Mouse (Mus musculus) heart, adult 2 months (tissue): ENCODE data around the gene Akna. TPM values are rescaled to one million over a fixed set of nuclear protein-coding genes. Genes with fewer than 3 reads are reported as not detected.

Source experiments
- DNase-seq, 2 experiments: peaks; one replicate each; pipeline ENCODE4 v3.0.0; 2021
- H3K27ac ChIP-seq: fragments of 200-600 bp; 2 replicates; pipeline ENCODE4 v1.8.1; 2022
- H3K27me3 ChIP-seq: fragments of 200-500 bp; 2 replicates; pipeline ENCODE4 v1.6.1; 2012; ENCODE audit warnings: mild to moderate bottlenecking, low read length, inconsistent platforms, mixed read lengths; ENCODE audit not compliant: control insufficient read depth, insufficient read depth
- H3K36me3 ChIP-seq: fragments of 200-500 bp; 2 replicates; pipeline ENCODE4 v1.6.1; 2012; ENCODE audit warnings: low read length, inconsistent platforms; ENCODE audit not compliant: control insufficient read depth, insufficient read depth
- H3K4me1 ChIP-seq: fragments of 200-500 bp; 2 replicates; pipeline ENCODE4 v1.6.1; 2011; ENCODE audit warnings: low read length; ENCODE audit not compliant: control insufficient read depth, insufficient read depth
- H3K4me3 ChIP-seq: fragments of 200-600 bp; 2 replicates; pipeline ENCODE4 v1.8.1; 2022
- H3K79me2 ChIP-seq: fragments of 200-500 bp; replicated peaks from 2 replicates; pipeline ENCODE4 v1.6.1; 2012; ENCODE audit warnings: mild to moderate bottlenecking, inconsistent platforms, low read length, moderate library complexity, mixed read lengths; ENCODE audit not compliant: control insufficient read depth, insufficient read depth
- H3K9ac ChIP-seq: fragments of 200-500 bp; 2 replicates; pipeline ENCODE4 v1.6.1; 2012; ENCODE audit warnings: low read depth, mild to moderate bottlenecking, control low read depth, inconsistent platforms, low read length, mixed read lengths
- CTCF ChIP-seq: fragments of 200-600 bp; IDR thresholded peaks from 2 replicates; pipeline ENCODE4 v1.8.1; 2022; ENCODE audit warnings: antibody characterized with exemption, mild to moderate bottlenecking, moderate library complexity
- EP300 ChIP-seq: fragments of 200-500 bp; IDR thresholded peaks from 2 replicates; pipeline ENCODE4 v1.6.1; 2011; ENCODE audit warnings: low read depth, low read length, control low read depth; ENCODE audit not compliant: insufficient read depth
- POLR2A ChIP-seq: fragments of 200-500 bp; IDR thresholded peaks from 2 replicates; pipeline ENCODE4 v1.6.1; 2011; ENCODE audit warnings: mild to moderate bottlenecking, low read depth, low read length, control low read depth; ENCODE audit not compliant: insufficient read depth
- WGBS: fragments of 180-500 bp; shearing (Covaris S2); methylation state at CpG from one replicate; pipeline ENCODE4 v1.1.7; 2018; 5-methylcytosine and 5-hydroxymethylcytosine counted together
- intact Hi-C: fragments of 180-260 bp; cut with DNase I; formaldehyde crosslinking; loops from one replicate; pipeline ENCODE4 v1.15.1; 2025
- polyA plus RNA-seq: library from polyadenylated mRNA; depleted of rRNA; stranded (reverse); fragments of >200 nt; gene quantifications from 2 replicates; pipeline ENCODE4 v1.2.3, GENCODE M21; 2012
- total RNA-seq, 2 experiments: library from RNA; stranded (reverse); gene quantifications; 2 replicates each; pipeline ENCODE4 v1.2.3; 2021

Gene Akna
- total and polyA plus RNA-seq, 3 experiments: 3.5 to 4.8 (median 3.9) TPM

GRCm38 (mm10) chr4:63402558-63402957, 596 bp downstream of the Akna start:
- no peak for DNase-seq
- intact Hi-C loops: loop anchor here (10.0 kb wide), 1 partner anchor 888 kb away; the partner anchor contains the start of gene Alad
- peak overlapping the region; percentile 57 for H3K4me3 ChIP-seq
- H3K27ac ChIP-seq: peak overlapping the region; percentile 98
- H3K4me1 ChIP-seq: peaks cover 23% of the 10 kb centered on the region
- no peaks in the 10 kb centered on the region for H3K27me3 ChIP-seq
- no peaks in the 10 kb centered on the region for H3K36me3 ChIP-seq
- 24% methylated on average over 6 of the region's 6 CpGs for WGBS
- H3K9ac ChIP-seq: peak overlapping the region; percentile 66
- H3K79me2 ChIP-seq: no peaks in the 10 kb centered on the region
- TF ChIP-seq POLR2A (no peak), EP300 (no peak), CTCF (no peak)

GRCm38 (mm10) chr4:63402056-63402455, 1.1 kb downstream of the Akna start:
- Histone ChIP-seq H3K4me3 (peak overlapping the region; percentile 57), H3K27me3 (no peaks in the 10 kb centered on the region), H3K4me1 (peaks cover 23% of the 10 kb centered on the region), H3K36me3 (no peaks in the 10 kb centered on the region), H3K79me2 (no peaks in the 10 kb centered on the region), H3K27ac (peak overlapping the region; percentile 98), H3K9ac (peak overlapping the region; percentile 66)
- TF ChIP-seq EP300 (no peak), POLR2A (no peak), CTCF (no peak)
- no peak for DNase-seq
- 68% methylated on average over 10 of the region's 10 CpGs for WGBS
- intact Hi-C loops: loop anchor here (10.0 kb wide), 1 partner anchor 887 kb away; the partner anchor contains the start of gene Alad

GRCm38 (mm10) chr4:63401620-63402019, 1.5 kb downstream of the Akna start:
- Histone ChIP-seq H3K9ac (no peak overlapping the region; the same call in 1 of the 2 replicates), H3K36me3 (no peaks in the 10 kb centered on the region), H3K27ac (peak overlapping the region; percentile 61), H3K27me3 (no peaks in the 10 kb centered on the region), H3K4me3 (peak overlapping the region; percentile 8; the same call in 1 of the 2 replicates), H3K4me1 (peaks cover 23% of the 10 kb centered on the region), H3K79me2 (no peaks in the 10 kb centered on the region)
- intact Hi-C loops: loop anchor here (10.0 kb wide), 1 partner anchor 887 kb away; the partner anchor contains the start of gene Alad
- peak in 1 of 2 experiments; percentile 49 for DNase-seq
- 44% methylated on average over 6 of the region's 6 CpGs for WGBS
- TF ChIP-seq EP300: no peak
- no peak for TF ChIP-seq CTCF
- TF ChIP-seq POLR2A: no peak

GRCm38 (mm10) chr4:63400541-63401306, 2.4 kb downstream of the Akna start:
- Histone ChIP-seq H3K27ac (peak overlapping the region; percentile 61), H3K4me3 (no peak overlapping the region), H3K36me3 (no peaks in the 10 kb centered on the region), H3K79me2 (no peaks in the 10 kb centered on the region), H3K4me1 (peaks cover 23% of the 10 kb centered on the region), H3K9ac (no peak overlapping the region), H3K27me3 (no peaks in the 10 kb centered on the region)
- TF ChIP-seq POLR2A (no peak), CTCF (no peak), EP300 (no peak)
- WGBS: 80% methylated on average over 18 of the region's 18 CpGs
- intact Hi-C loops: loop anchor here (10.0 kb wide), 1 partner anchor 886 kb away; the partner anchor contains the start of gene Alad
- peak in 1 of 2 experiments; percentile 41 for DNase-seq

GRCm38 (mm10) chr4:63399691-63400270, 3.4 kb downstream of the Akna start:
- peak in 1 of 2 experiments; percentile 61 for DNase-seq
- Histone ChIP-seq H3K27ac (peak overlapping the region; percentile 80), H3K79me2 (no peaks in the 10 kb centered on the region), H3K4me3 (peak overlapping the region; percentile 20; the same call in 1 of the 2 replicates), H3K4me1 (peaks cover 22% of the 10 kb centered on the region), H3K9ac (peak overlapping the region; percentile 24; the same call in 1 of the 2 replicates), H3K36me3 (no peaks in the 10 kb centered on the region), H3K27me3 (no peaks in the 10 kb centered on the region)
- no peak for TF ChIP-seq POLR2A
- TF ChIP-seq EP300: 0 out of 2 replicates have a peak, but pooled peaks have one; percentile 4
- TF ChIP-seq CTCF: peak; percentile 39
- intact Hi-C loops: loop anchor here (10.0 kb wide), 1 partner anchor 885 kb away; the partner anchor contains the start of gene Alad
- 53% methylated on average over 8 of the region's 8 CpGs for WGBS
